Mouse (Mus musculus) retina, postnatal 1 day (tissue): ENCODE measurements at regions not wholly inside any gene's neighbourhood (a gene's known extent, or its start where the extent isn't known, plus 50 kb on each side); places are given as distances from the start of the nearest gene placed in this dataset.

Source experiments
- DNase-seq: peaks from one replicate; pipeline ENCODE4 v3.0.0-alpha.2; 2012

DNA sequence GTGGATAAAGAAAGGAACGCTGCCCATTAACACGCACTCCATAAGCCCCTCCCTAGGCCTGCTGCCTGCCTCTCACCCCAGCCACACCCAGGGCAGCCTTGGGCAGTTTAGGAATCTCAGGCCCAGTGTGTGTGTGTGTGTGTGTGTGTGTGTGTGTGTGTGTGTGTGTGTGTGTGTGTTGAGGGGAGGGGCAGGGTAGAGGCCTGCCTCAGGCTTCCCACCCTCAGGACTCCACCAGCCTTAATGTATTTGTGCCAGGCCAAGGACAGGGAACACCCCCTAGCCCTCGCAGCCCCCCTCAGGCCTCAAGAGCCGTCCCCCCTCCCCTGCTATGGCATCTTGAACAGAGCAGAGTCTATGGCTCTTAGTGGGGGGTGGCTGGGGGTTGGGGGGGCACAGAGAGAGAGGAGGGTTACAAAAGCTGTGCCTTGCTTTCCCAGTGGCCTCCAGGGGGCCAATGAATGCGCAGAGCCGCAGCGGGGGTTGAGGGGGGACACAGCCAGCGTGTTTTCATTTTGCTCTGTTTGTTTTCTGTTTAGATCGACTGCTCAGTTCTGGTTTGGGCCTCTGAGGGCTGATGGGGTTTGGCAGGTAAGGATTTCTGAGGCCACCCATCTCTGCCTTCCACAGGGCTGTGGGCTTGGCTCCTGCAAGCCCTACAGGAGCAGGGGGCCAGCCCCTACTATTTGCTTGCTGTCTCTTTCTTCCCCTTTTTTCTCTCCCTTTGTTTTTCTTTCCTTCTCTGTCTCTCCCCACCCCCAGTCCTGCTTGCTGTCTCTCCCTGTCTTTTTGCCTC is 131.8 kb downstream of the Pja1 start:
- peak; percentile 60 for DNase-seq

DNA sequence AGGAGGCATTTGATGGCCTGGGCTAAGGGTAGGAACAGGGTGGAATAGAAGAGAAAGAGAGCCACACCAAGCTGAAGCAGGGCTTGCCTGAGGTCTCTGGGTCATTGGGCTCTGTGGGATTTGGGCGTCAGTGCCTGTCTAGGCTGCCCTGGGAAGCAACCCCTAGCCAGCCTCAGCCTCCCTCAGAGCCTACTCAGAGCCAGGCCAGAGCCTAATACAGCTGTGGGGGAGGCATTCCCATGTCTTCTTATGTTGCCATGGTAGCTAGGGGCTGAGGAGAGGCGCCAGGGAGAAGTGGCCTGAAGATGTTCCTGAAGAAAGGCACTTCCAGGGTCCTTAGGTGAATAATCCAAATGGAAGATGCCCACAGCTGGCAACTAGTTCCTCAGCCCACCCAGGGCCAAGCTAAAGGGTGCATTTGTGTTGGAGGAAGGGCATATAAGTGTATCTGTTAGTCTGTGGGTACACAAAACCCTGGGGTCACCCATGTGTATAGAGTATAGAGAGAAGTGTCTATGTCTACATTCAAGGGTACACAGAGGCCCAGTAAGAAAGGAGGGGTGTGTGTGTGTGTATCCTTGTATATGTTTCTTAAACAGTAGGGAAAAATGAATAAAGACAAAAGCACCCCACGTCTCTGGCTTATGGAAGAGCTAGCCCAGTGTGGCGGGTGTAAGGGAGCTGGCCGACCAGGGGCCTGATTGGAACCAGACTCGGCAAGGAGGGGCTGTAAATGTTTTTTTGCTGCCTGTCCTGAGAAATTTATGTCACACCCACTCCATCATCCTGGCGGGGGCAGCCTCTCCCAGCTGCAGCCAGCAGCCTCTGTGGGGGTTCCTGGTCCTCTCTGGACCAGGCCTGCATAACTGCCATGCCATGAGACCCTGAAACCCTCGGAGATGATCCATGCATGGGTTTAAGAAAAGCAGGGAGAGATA is 134.2 kb downstream of the Pja1 start:
- no peak for DNase-seq

GRCm38 (mm10) chrX:99335886-99336589 is 135.0 kb downstream of the Pja1 start:
- DNase-seq: no peak

GRCm38 (mm10) chrX:99332457-99332770 is 138.7 kb downstream of the Pja1 start:
- DNase-seq: no peak

DNA sequence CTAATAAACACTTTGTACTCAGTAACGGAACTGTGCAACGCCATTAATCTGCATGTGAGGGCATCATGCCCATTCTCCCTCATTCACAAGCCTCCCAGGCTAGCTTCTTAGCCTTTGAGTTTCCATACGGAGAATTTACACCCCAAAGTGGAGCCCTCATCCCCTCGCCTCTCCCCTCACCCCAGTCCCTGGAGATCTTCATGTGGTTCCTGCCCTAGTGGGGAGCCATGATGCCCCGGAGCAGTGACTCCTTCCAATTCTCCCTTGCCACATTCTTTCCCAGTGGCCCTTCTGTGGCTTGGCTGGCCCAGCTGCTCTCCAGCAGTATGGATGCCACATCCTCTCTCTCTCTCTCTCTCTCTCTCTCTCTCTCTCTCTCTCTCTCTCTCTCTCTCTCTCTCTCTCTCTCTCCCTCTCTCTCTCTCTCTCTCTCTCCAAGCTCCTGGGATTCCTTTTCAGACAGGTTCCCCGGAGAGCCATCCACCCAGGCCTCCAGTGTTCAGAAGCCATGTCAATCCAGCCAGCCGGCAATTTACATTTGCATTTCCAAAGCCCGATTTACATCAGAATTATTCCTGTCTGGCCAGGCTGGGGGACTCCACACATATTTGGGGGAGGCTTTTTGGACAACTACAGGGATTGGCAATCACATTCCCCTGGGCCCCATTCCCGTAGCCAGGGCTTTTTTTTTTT is 139.2 kb downstream of the Pja1 start:
- DNase-seq: no peak

DNA sequence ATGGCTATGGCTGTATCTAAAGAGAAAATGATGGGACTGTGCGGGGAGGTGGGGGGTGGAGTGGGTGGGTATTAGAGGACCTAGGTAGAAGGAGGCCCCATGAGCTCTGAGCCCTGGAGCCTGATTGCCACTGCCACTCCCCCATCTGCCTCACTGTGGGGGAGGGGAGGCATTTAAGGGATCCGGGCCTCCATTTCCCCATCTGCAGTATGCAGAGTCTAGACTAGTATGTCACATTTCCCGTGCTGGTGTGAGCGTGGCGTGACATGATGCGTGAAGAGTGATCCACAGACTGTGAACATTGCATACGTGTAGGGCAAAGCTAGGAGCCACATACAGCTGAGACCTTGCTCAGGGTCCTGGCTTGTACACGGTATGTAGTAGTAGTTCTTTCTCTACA is 140.7 kb downstream of the Pja1 start:
- no peak for DNase-seq

DNA sequence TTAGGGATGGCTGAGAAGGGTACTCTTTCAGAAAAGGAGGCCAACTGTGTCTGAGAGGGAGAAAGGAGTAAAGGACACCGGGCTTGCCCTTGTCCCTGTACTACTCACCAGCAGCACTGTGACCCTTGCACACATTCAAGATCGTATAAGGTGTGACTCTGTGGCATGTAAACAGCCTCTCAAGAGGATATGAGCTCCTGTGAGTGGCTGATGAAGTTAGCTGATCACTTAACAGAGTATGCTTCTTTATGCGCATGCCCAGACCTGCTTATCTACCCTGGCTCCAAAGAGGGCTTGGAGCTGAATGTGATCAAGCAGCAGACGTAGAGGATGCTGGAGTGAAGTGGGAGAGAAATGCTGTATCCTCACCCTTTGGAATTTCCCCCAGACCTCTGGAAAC is 142.5 kb downstream of the Pja1 start:
- no peak for DNase-seq

DNA sequence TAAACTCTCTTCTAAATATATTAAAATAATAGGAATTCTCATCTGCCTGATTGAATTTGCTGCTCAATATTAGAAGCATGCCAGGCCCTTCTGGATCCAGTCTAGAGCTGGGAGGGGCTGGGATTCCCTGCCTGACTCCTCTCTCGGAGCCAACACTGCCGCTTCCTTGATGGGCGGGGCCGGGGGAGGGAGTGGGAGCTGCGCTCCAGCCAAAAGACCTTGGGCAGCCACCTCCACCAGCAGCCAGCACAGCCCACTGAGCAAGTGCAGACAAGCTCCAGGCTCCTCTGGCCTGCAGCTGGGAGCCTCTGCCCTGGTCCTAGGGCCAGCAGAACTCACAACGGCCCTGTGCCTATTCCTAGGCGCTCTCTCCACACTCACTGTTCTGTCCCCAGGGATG is 144.9 kb downstream of the Pja1 start:
- peak; percentile 28 for DNase-seq

GRCm38 (mm10) chrX:99325460-99325859 is 145.6 kb downstream of the Pja1 start:
- DNase-seq: no peak

GRCm38 (mm10) chrX:99324546-99325170 is 146.4 kb downstream of the Pja1 start:
- peak; percentile 72 for DNase-seq

GRCm38 (mm10) chrX:99319791-99320190 is 151.3 kb downstream of the Pja1 start:
- DNase-seq: no peak

DNA sequence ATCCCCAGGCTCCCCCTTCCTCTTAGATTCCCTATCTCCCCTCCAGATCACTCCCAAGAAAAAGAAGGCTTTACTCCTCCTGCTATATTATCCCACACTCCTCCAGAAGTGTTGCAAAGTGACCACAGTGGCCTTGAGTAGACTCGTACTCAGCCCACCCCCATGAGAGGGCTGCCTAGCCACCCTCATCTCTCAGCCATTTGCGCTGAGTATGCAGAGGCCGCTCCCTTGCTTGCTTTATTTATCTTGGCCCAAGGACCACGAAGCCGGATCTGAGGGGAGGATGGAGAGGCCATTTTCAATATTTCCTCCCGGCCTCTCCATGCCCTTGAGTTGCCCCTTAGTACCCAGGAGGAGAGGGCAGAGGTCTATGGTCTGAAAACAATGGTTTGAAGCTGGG is 151.9 kb downstream of the Pja1 start:
- no peak for DNase-seq

GRCm38 (mm10) chrX:99318141-99318540 is 152.9 kb downstream of the Pja1 start:
- peak; percentile 75 for DNase-seq

DNA sequence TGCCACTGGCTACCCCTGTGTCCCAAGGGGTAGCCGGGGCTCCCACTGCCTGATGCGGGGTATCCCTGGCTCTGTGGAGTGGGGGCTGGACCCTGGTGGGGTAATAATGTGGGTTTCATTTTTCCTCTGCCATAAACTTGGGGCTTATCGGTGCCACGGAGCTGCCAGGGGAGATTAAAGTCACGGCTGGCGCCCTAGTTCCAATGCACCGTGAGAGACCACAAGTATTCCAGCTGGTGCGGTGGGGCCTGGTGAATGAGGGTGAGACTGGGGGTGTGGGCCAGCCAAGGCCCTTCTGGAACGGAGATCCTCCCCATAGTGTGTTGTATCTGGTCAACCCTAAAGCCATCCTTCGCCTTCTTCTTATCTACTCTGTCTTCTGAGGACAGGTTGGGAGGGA is 153.3 kb downstream of the Pja1 start:
- DNase-seq: peak; percentile 54

GRCm38 (mm10) chrX:99316410-99317056 is 154.5 kb downstream of the Pja1 start:
- DNase-seq: no peak

DNA sequence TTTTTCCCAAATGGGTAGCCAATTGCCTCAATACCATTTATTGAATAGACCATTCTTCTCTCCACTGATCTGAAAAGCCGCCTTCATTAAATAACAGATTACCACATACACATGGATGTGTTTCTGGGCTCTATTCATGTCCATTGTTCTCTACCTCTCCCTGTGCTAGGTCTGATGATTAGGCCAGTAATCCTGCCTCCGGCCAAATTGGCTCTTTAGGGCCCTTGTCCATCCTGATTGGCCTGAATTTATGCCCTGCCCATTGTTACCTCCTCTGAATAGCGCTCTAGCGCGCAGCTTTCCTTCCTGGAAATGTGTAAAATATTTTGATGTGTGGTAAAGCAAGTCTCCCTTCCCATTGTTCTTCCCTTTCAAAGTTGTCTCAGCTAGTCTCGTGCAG is 163.2 kb downstream of the Efnb1 start:
- DNase-seq: peak; percentile 83

GRCm38 (mm10) chrX:99294726-99295125 is 158.8 kb downstream of the Efnb1 start:
- no peak for DNase-seq

DNA sequence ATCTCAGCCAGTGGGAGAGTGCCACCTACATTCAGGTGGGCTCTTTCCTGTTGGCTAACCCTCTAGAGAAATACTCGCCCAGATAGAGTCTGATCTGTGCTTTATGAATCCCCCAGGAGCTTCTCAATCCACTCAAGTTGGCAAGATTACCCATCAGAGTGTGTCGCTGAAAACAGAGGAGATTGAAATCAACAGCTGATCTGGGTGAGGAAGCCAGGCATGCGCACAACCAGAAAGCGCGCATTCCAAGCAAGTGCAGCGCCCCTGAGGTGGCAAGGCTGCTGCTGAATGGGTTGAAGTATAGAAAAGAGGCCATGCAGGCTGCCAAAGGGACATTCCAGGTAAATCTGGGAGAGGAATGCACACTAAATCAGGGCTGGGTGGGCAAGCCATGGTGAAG is 158.0 kb downstream of the Efnb1 start:
- DNase-seq: no peak

GRCm38 (mm10) chrX:99292758-99293157 is 156.8 kb downstream of the Efnb1 start:
- DNase-seq: peak; percentile 28

DNA sequence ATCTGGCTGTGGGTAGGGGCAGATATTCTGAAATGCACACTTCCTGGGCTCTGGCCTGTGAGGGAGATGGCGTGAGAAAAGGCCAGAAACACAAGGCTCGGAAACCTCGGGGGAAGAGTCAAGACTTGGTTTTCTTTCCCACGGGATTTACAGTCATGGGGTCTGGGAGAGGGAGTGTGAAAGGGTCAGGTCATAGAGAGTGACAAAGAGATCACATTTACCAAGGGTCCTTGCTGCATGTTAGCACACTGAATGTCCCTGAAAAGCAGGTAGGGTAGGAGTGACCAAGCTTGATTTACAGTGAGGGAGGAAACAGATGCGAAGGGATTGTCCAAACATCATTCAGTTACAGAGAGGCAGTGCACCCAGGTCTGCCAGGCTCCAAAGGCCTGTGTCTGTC is 156.0 kb downstream of the Efnb1 start:
- no peak for DNase-seq

GRCm38 (mm10) chrX:99291423-99291963 is 155.6 kb downstream of the Efnb1 start:
- peak; percentile 75 for DNase-seq

GRCm38 (mm10) chrX:99287988-99288387 is 152.1 kb downstream of the Efnb1 start:
- no peak for DNase-seq
